In genomic region chr10:12423994-12424725, GRCm38 (mm10) we compare ENCODE assay signal across 23 mouse cellular contexts.
A peak's percentile ranks its signal among the peaks of the same experiment; 100 is the strongest.
DNase-seq lines count a peak whose midpoint lies in the region; ATAC-seq and TF ChIP-seq lines count a peak whose summit lies in the region.
"Had no signal": no experiment of that assay in that cellular context is flagged by ENCODE, and none has a peak within 500 bp of the region (broad histone marks: within the 10 kb centered on the region; RNA-seq: fewer than 3 reads in every experiment).

No protein-coding gene starts in this region.

- no peaks in the 10 kb centered on the region for H3K79me3 ChIP-seq in C2C12 (ENCODE audit: low read depth)

- 76% methylated on average over 7 of the region's 7 CpGs for WGBS in intestine, embryonic 15.5 days
- 50% methylated on average over 7 of the region's 7 CpGs for whole genome bisulfite sequencing in intestine, postnatal 0 days
- 78% methylated on average over 7 of the region's 7 CpGs for WGBS in intestine, embryonic 16.5 days

- no peak for TF ChIP-seq CTCF in intestine, postnatal 0 days (IDR thresholded peaks at IDR 0.05; ENCODE audit: low read depth)
- TF ChIP-seq CTCF in C2C12 (IDR thresholded peaks at IDR 0.05; ENCODE audit: control insufficient read depth, insufficient read depth, insufficient read length): no peak

- H3K36me3 ChIP-seq in intestine, embryonic 15.5 days: no peaks in the 10 kb centered on the region
- H3K36me3 ChIP-seq in intestine, postnatal 0 days (ENCODE audit: control insufficient read depth, insufficient read depth): no peaks in the 10 kb centered on the region
- H3K36me3 ChIP-seq in C2C12 (ENCODE audit: control insufficient read depth, insufficient read depth): peaks cover 4% of the 10 kb centered on the region
- H3K36me3 ChIP-seq in intestine, embryonic 16.5 days (ENCODE audit: control insufficient read depth, insufficient read depth, low read length): no peaks in the 10 kb centered on the region
- H3K36me3 ChIP-seq: heart, embryonic 10.5 days; hindbrain, embryonic 12.5 days; hindbrain, embryonic 15.5 days had no signal

- no peaks in the 10 kb centered on the region for H3K27me3 ChIP-seq in intestine, embryonic 15.5 days (replicated peaks)
- H3K27me3 ChIP-seq in intestine, postnatal 0 days (replicated peaks; ENCODE audit: control insufficient read depth, insufficient read depth, low read length): no peaks in the 10 kb centered on the region
- H3K27me3 ChIP-seq in C2C12 (ENCODE audit: control insufficient read depth, insufficient read depth, insufficient read length): no peaks in the 10 kb centered on the region
- H3K27me3 ChIP-seq in intestine, embryonic 16.5 days (replicated peaks; ENCODE audit: control insufficient read depth, insufficient read depth, low read length): no peaks in the 10 kb centered on the region
- H3K27me3 ChIP-seq: CH12.LX; hindbrain, embryonic 12.5 days; hindbrain, embryonic 15.5 days had no signal

- H3K9ac ChIP-seq in intestine, embryonic 15.5 days: no peak overlapping the region
- no peak overlapping the region for H3K9ac ChIP-seq in intestine, postnatal 0 days (ENCODE audit: low read depth, low read length)
- no peak overlapping the region for H3K9ac ChIP-seq in intestine, embryonic 16.5 days (ENCODE audit: low read depth, low read length)
- H3K9ac ChIP-seq: forebrain, postnatal 0 days; hindbrain, embryonic 12.5 days; hindbrain, embryonic 15.5 days had no signal

- H3K4me1 ChIP-seq in intestine, embryonic 15.5 days (replicated peaks): no peaks in the 10 kb centered on the region
- no peaks in the 10 kb centered on the region for H3K4me1 ChIP-seq in intestine, postnatal 0 days (replicated peaks; ENCODE audit: control insufficient read depth, insufficient read depth, low read length)
- no peaks in the 10 kb centered on the region for H3K4me1 ChIP-seq in intestine, embryonic 16.5 days (ENCODE audit: control insufficient read depth, insufficient read depth, low read length)
- H3K4me1 ChIP-seq: heart, embryonic 10.5 days; hindbrain, embryonic 12.5 days; hindbrain, embryonic 15.5 days had no signal

- no peak overlapping the region for H3K27ac ChIP-seq in intestine, embryonic 15.5 days
- H3K27ac ChIP-seq in intestine, postnatal 0 days (ENCODE audit: low read depth, low read length): no peak overlapping the region
- H3K27ac ChIP-seq in intestine, embryonic 16.5 days (ENCODE audit: low read length): no peak overlapping the region
- H3K27ac ChIP-seq: heart, embryonic 10.5 days; hindbrain, embryonic 12.5 days; hindbrain, embryonic 15.5 days had no signal

- peak; percentile 5 for DNase-seq in adipocyte (ENCODE audit: low spot score)
- DNase-seq in layer of hippocampus, adult 9-10 months (ENCODE audit: low spot score): no peak
- DNase-seq in frontal cortex, postnatal 36 days (ENCODE audit: low spot score in 2 of 2): no peak
- DNase-seq: adrenal gland, postnatal 25 days; cerebellum, adult 18-20 months; cerebellum, adult 9-10 months; cerebellum, postnatal 14 days; forebrain, postnatal 0 days; gastrocnemius, postnatal 25 days; heart, adult 18-20 months; kidney, adult 2 months had no signal

- H3K4me2 ChIP-seq in intestine, embryonic 15.5 days (replicated peaks): no peak overlapping the region
- no peak overlapping the region for H3K4me2 ChIP-seq in intestine, postnatal 0 days (replicated peaks; ENCODE audit: low read depth)
- H3K4me2 ChIP-seq in intestine, embryonic 16.5 days (ENCODE audit: low read depth, low read length): no peak overlapping the region
- H3K4me2 ChIP-seq: hindbrain, embryonic 12.5 days; hindbrain, embryonic 15.5 days had no signal

- H3K4me3 ChIP-seq in intestine, embryonic 15.5 days (replicated peaks): no peak overlapping the region
- H3K4me3 ChIP-seq in intestine, postnatal 0 days (ENCODE audit: low read depth, low read length): no peak overlapping the region
- no peak overlapping the region for H3K4me3 ChIP-seq in C2C12 (ENCODE audit: insufficient read depth, poor library complexity, severe bottlenecking)
- no peak overlapping the region for H3K4me3 ChIP-seq in intestine, embryonic 16.5 days (ENCODE audit: low read length)
- H3K4me3 ChIP-seq: heart, embryonic 10.5 days; hindbrain, embryonic 12.5 days; hindbrain, embryonic 15.5 days had no signal

- H3K79me2 ChIP-seq in C2C12 (ENCODE audit: control insufficient read depth, insufficient read depth): no peaks in the 10 kb centered on the region

- H3ac ChIP-seq in C2C12 (ENCODE audit: control insufficient read depth, insufficient read length, low read depth): no peak overlapping the region

- no peaks in the 10 kb centered on the region for H3K9me3 ChIP-seq in intestine, embryonic 15.5 days
- H3K9me3 ChIP-seq in intestine, postnatal 0 days (ENCODE audit: control insufficient read depth): no peaks in the 10 kb centered on the region
- no peaks in the 10 kb centered on the region for H3K9me3 ChIP-seq in intestine, embryonic 16.5 days (ENCODE audit: control insufficient read depth, low read length)
- H3K9me3 ChIP-seq: G1E; heart, embryonic 10.5 days; hindbrain, embryonic 12.5 days; hindbrain, embryonic 15.5 days had no signal

- peak; percentile 72 for ATAC-seq in intestine, embryonic 15.5 days
- no peak for ATAC-seq in intestine, postnatal 0 days
- ATAC-seq in intestine, embryonic 16.5 days: peak; percentile 59
- ATAC-seq in CD4-positive, CD25-positive, alpha-beta regulatory T cell, adult 4 months: no peak
- ATAC-seq: activated CD4-positive, CD25-positive, alpha-beta regulatory T cell, adult 4 months; forebrain, embryonic 14.5 days; forebrain, postnatal 0 days had no signal

TF ChIP-seq in C2C12, 6 proteins besides CTCF, POLR2A, EP300 and RAD21:
- TF ChIP-seq USF1 (IDR thresholded peaks at IDR 0.05; ENCODE audit: low read depth) (no peak), FOSL1 (IDR thresholded peaks at IDR 0.05; ENCODE audit: insufficient read depth, low read length, poor library complexity, severe bottlenecking) (no peak), MYOG (IDR thresholded peaks at IDR 0.05; ENCODE audit: control insufficient read depth, extremely low read depth, insufficient read length) (no peak), MYOD1 (IDR thresholded peaks at IDR 0.05; ENCODE audit: control insufficient read depth, insufficient read length, low read depth) (peak; percentile 31), MAX (IDR thresholded peaks at IDR 0.05) (no peak), CEBPB (IDR thresholded peaks at IDR 0.05; ENCODE audit: low read depth) (no peak)

Comparison
In these comparisons a context has a peak if more than half of its experiments do, and no peak if none do; other contexts are left out.
1. ATAC-seq: peak in intestine, embryonic 15.5 days (single experiment) and intestine, embryonic 16.5 days (single experiment); none in intestine, postnatal 0 days (single experiment) and CD4-positive, CD25-positive, alpha-beta regulatory T cell, adult 4 months (single experiment).